Mouse (Mus musculus) gastrocnemius, adult 18-20 months (tissue): ENCODE results near the gene Zc3hc1. TPM values are rescaled to one million over a fixed set of nuclear protein-coding genes. Genes with fewer than 3 reads are reported as not detected.

Source experiments
- DNase-seq: peaks from one replicate; pipeline ENCODE4 v3.0.0; 2021; ENCODE audit warnings: low spot score
- total RNA-seq, 2 experiments: library from RNA; stranded (reverse); gene quantifications; 2 replicates each; pipeline ENCODE4 v1.2.3; 2021

The Zc3hc1 gene
- total RNA-seq, 2 experiments from 2014 or later: 16.3 to 18.5 TPM

- peak; percentile 30 for DNase-seq
These were observed 15.9 kb downstream of the Zc3hc1 start for GRCm38 (mm10) chr6:30374731-30375510.

GRCm38 (mm10) chr6:30372627-30373369 is 18.0 kb downstream of the Zc3hc1 start:
- DNase-seq: no peak

- DNase-seq: peak; percentile 28
These were observed 21.5 kb downstream of the Zc3hc1 start for GRCm38 (mm10) chr6:30369291-30369690.

GRCm38 (mm10) chr6:30363808-30364207 is 27.0 kb downstream of the Zc3hc1 start:
- no peak for DNase-seq

- peak; percentile 92 for DNase-seq
These were observed 30.9 kb downstream of the Zc3hc1 start for GRCm38 (mm10) chr6:30359762-30360509.

- peak; percentile 85 for DNase-seq
These were observed 33.2 kb downstream of the Zc3hc1 start for GRCm38 (mm10) chr6:30357561-30358177.

GRCm38 (mm10) chr6:30356680-30357079 is 34.1 kb downstream of the Zc3hc1 start:
- DNase-seq: peak; percentile 56

- DNase-seq: no peak
These were observed 34.7 kb downstream of the Zc3hc1 start for GRCm38 (mm10) chr6:30356161-30356560.

- peak; percentile 80 for DNase-seq
These were observed 35.1 kb downstream of the Zc3hc1 start for GRCm38 (mm10) chr6:30355701-30356100.

- no peak for DNase-seq
These were observed 36.1 kb downstream of the Zc3hc1 start for GRCm38 (mm10) chr6:30354760-30355159.

GRCm38 (mm10) chr6:30353661-30354060 is 37.2 kb downstream of the Zc3hc1 start:
- DNase-seq: no peak

- DNase-seq: no peak
These were observed 38.1 kb downstream of the Zc3hc1 start for GRCm38 (mm10) chr6:30352762-30353161.

- DNase-seq: no peak
These were observed 39.5 kb downstream of the Zc3hc1 start for GRCm38 (mm10) chr6:30351290-30351689.

- DNase-seq: no peak
These were observed 43.5 kb downstream of the Zc3hc1 start for GRCm38 (mm10) chr6:30347288-30347801.

GRCm38 (mm10) chr6:30346737-30347136 is 44.1 kb downstream of the Zc3hc1 start:
- DNase-seq: peak; percentile 32

- peak; percentile 30 for DNase-seq
These were observed 46.8 kb downstream of the Zc3hc1 start for GRCm38 (mm10) chr6:30344032-30344431.

GRCm38 (mm10) chr6:30340231-30340873 is 50.5 kb downstream of the Zc3hc1 start:
- DNase-seq: peak; percentile 44

- DNase-seq: peak; percentile 55
These were observed 53.9 kb downstream of the Zc3hc1 start for GRCm38 (mm10) chr6:30336912-30337311.

GRCm38 (mm10) chr6:30332262-30332661 is 58.6 kb downstream of the Zc3hc1 start:
- no peak for DNase-seq

GRCm38 (mm10) chr6:30330706-30331105 is 60.1 kb downstream of the Zc3hc1 start:
- DNase-seq: no peak
